Mouse (Mus musculus): ENCODE data around the gene Odf2l.

GRCm38 (mm10) chr3:145103321-145103720 lies 15.1 kb upstream of the Odf2l start:
- TF ChIP-seq POLR2A (IDR thresholded peaks at IDR 0.05; ENCODE audit: low read depth, low read length) (no peak), CTCF (conservative IDR thresholded peaks at IDR 0.05; ENCODE audit: insufficient read depth, insufficient read length, low read depth, low read length) (no peak)

Data from kidney, adult 2 months (tissue).